Mouse (Mus musculus) intestine, postnatal 0 days (tissue): ENCODE results near the gene Ttll5. TPM values are rescaled to one million over a fixed set of nuclear protein-coding genes. Genes with fewer than 3 reads are reported as not detected.

Experiments used
- ATAC-seq: fragments of 200-750 bp; cut with Nextera tagmentation; 2 replicates; pipeline ENCODE4 v1.8.0; 2017; ENCODE audit warnings: mild to moderate bottlenecking, moderate TSS enrichment, moderate library complexity
- H3K27ac ChIP-seq: fragments of 300-500 bp; sonication (generic); 2 replicates; pipeline ENCODE4 v1.5.1; 2014; ENCODE audit warnings: mild to moderate bottlenecking, low read depth, low read length, moderate library complexity
- H3K27me3 ChIP-seq: fragments of 300-500 bp; sonication (generic); replicated peaks from 2 replicates; pipeline ENCODE4 v1.6.1; 2014; ENCODE audit warnings: low read length, mixed read lengths; ENCODE audit not compliant: control insufficient read depth, insufficient read depth
- H3K36me3 ChIP-seq: fragments of 300-500 bp; sonication (generic); 2 replicates; pipeline ENCODE4 v1.6.1; 2014; ENCODE audit warnings: mild to moderate bottlenecking, moderate library complexity; ENCODE audit not compliant: control insufficient read depth, insufficient read depth
- H3K4me1 ChIP-seq: fragments of 300-500 bp; sonication (generic); replicated peaks from 2 replicates; pipeline ENCODE4 v1.6.1; 2014; ENCODE audit warnings: antibody characterized with exemption, low read length, mixed read lengths; ENCODE audit not compliant: control insufficient read depth, insufficient read depth
- H3K4me2 ChIP-seq: fragments of 300-500 bp; sonication (generic); replicated peaks from 2 replicates; pipeline ENCODE4 v1.6.1; 2014; ENCODE audit warnings: low read depth, mild to moderate bottlenecking, moderate library complexity
- H3K4me3 ChIP-seq: fragments of 300-500 bp; sonication (generic); 2 replicates; pipeline ENCODE4 v1.5.1; 2014; ENCODE audit warnings: low read depth, low read length
- H3K9ac ChIP-seq: fragments of 300-500 bp; sonication (generic); 2 replicates; pipeline ENCODE4 v1.6.1; 2014; ENCODE audit warnings: mild to moderate bottlenecking, low read depth, low read length
- H3K9me3 ChIP-seq: fragments of 300-500 bp; sonication (generic); 2 replicates; pipeline ENCODE4 v1.6.1; 2016; ENCODE audit warnings: mixed run types; ENCODE audit not compliant: control insufficient read depth
- CTCF ChIP-seq: sonication (generic); IDR thresholded peaks from 2 replicates; pipeline ENCODE4 v1.5.1; 2016; ENCODE audit warnings: low read depth, mild to moderate bottlenecking, control low read depth, antibody characterized with exemption, moderate library complexity
- WGBS: fragments of 180-500 bp; shearing (Covaris S2); extraction: QIAGEN DNeasy Blood & Tissue Kit; methylation state at CpG from one replicate; pipeline ENCODE4 v1.1.7; 2014; 5-methylcytosine and 5-hydroxymethylcytosine counted together
- polyA plus RNA-seq: library from polyadenylated mRNA; unstranded; fragments of >200 nt; fragmentation: Nextera tagmentation; extraction: Ambion mirVana; gene quantifications from 2 replicates; pipeline ENCODE4 v1.2.1, GENCODE M21; 2015

The Ttll5 gene
- polyA plus RNA-seq, 1 experiment from 2014 or later: 3.3 TPM

DNA sequence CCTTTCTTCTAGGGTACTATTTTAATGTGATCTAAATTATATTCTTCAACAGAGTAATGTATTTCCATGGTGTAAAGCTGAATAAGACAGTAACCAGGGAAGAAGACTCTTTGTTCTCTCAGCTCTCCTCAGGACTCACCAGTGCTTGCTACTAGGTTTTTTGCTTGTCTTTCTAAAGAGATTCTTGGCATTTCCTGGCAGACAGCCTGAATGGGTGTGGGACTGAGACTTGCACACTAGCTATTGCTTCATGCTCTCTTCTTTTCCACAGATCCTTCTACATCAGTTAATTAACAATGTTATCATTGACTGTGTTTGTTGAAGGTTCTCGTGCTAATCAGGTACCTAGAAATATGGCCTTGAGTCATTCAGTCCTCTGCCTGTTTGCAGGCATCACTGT, 29.8 kb downstream of the Ttll5 start:
- no peak for ATAC-seq

DNA sequence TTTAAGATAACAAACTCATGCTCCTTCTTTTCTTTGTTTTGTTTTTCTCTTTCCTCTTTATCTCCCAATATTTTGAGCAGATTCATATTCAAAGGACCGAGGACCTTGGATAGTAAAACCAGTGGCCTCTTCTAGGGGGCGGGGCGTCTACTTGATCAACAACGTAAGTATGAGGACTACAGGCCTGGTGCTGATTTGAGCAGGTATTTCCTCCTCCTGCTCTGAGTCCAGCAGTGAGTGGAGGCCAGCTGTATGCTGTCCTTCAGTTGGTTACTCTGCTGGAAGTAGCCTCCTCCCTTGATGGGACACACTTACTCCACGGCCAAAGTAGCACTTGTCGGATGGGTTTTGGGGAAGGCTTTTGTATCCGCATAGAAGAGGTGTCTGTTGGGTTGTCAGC, 32.8 kb downstream of the Ttll5 start:
- no peak overlapping the region for H3K27ac ChIP-seq
- no peaks in the 10 kb centered on the region for H3K27me3 ChIP-seq
- no peak for ATAC-seq
- 75% methylated on average over 7 of the region's 7 CpGs for WGBS
- H3K9ac ChIP-seq: no peak overlapping the region
- H3K9me3 ChIP-seq: no peaks in the 10 kb centered on the region
- no peak for TF ChIP-seq CTCF
- no peak overlapping the region for H3K4me3 ChIP-seq
- no peaks in the 10 kb centered on the region for H3K4me1 ChIP-seq
- no peak overlapping the region for H3K4me2 ChIP-seq
- H3K36me3 ChIP-seq: peaks cover 5% of the 10 kb centered on the region

More for the DNA sequence above, 29.8 kb downstream of the Ttll5 start:
- no peak for TF ChIP-seq CTCF
- Histone ChIP-seq H3K4me2 (no peak overlapping the region), H3K27ac (no peak overlapping the region), H3K9me3 (no peaks in the 10 kb centered on the region), H3K4me1 (no peaks in the 10 kb centered on the region), H3K4me3 (no peak overlapping the region), H3K36me3 (peaks cover 8% of the 10 kb centered on the region), H3K27me3 (no peaks in the 10 kb centered on the region), H3K9ac (no peak overlapping the region)
- 22% methylated on average over 1 of the region's 1 CpGs for WGBS

- no peak for ATAC-seq
- Histone ChIP-seq H3K9ac (no peak overlapping the region), H3K27ac (no peak overlapping the region), H3K4me1 (no peaks in the 10 kb centered on the region), H3K4me3 (no peak overlapping the region), H3K27me3 (no peaks in the 10 kb centered on the region), H3K4me2 (no peak overlapping the region), H3K9me3 (no peaks in the 10 kb centered on the region), H3K36me3 (peaks cover 5% of the 10 kb centered on the region)
- no peak for TF ChIP-seq CTCF
- 55% methylated on average over 3 of the region's 3 CpGs for WGBS
Observed at GRCm38 (mm10) chr12:85859111-85859510, 34.7 kb downstream of the Ttll5 start.

GRCm38 (mm10) chr12:85859511-85860189, 35.2 kb downstream of the Ttll5 start:
- TF ChIP-seq CTCF: no peak
- no peaks in the 10 kb centered on the region for H3K27me3 ChIP-seq
- no peaks in the 10 kb centered on the region for H3K4me1 ChIP-seq
- H3K4me3 ChIP-seq: no peak overlapping the region
- no peaks in the 10 kb centered on the region for H3K9me3 ChIP-seq
- H3K4me2 ChIP-seq: no peak overlapping the region
- peaks cover 10% of the 10 kb centered on the region for H3K36me3 ChIP-seq
- ATAC-seq: no peak
- no peak overlapping the region for H3K27ac ChIP-seq
- no peak overlapping the region for H3K9ac ChIP-seq
- WGBS: 52% methylated on average over 3 of the region's 3 CpGs

- Histone ChIP-seq H3K4me3 (no peak overlapping the region), H3K4me2 (no peak overlapping the region), H3K36me3 (peaks cover 13% of the 10 kb centered on the region; the same call in 1 of the 2 replicates), H3K27me3 (no peaks in the 10 kb centered on the region), H3K4me1 (no peaks in the 10 kb centered on the region), H3K27ac (peak overlapping the region; percentile 28; the same call in 1 of the 2 replicates), H3K9ac (no peak overlapping the region), H3K9me3 (no peaks in the 10 kb centered on the region)
- no peak for ATAC-seq
- WGBS: 41% methylated on average over 2 of the region's 2 CpGs
- TF ChIP-seq CTCF: no peak
Observed at GRCm38 (mm10) chr12:85862514-85862913, 38.1 kb downstream of the Ttll5 start.

DNA sequence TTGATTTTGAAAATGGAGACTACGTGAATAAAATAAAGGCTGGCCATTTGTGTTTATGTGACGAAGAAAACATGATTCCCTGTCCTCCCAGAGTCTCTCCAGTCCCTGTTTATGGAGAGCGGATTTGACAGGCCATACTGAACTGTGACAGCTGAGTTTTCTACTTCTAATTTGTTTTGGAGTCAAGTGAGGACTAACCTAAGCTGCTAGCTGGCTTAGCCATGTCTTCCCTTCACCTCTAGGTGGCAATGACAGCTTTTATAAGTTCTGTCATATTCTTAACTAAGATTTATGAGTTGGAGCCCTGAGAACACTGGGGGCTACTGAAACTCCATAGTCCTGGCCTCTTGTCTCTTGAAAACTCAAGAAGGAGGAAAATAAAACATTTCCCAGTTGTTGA, 41.1 kb downstream of the Ttll5 start:
- H3K4me3 ChIP-seq: no peak overlapping the region
- WGBS: 83% methylated on average over 3 of the region's 3 CpGs

GRCm38 (mm10) chr12:85866624-85867023, 42.2 kb downstream of the Ttll5 start:
- Histone ChIP-seq H3K9ac (no peak overlapping the region), H3K4me2 (no peak overlapping the region), H3K9me3 (no peaks in the 10 kb centered on the region), H3K36me3 (0 out of 2 replicates have a peak, but pooled peaks cover 8% of the 10 kb centered on the region), H3K4me3 (no peak overlapping the region), H3K4me1 (no peaks in the 10 kb centered on the region), H3K27me3 (no peaks in the 10 kb centered on the region), H3K27ac (no peak overlapping the region)
- TF ChIP-seq CTCF: no peak
- 56% methylated on average over 4 of the region's 4 CpGs for WGBS
- ATAC-seq: peak; percentile 73

More for the DNA sequence above, 41.1 kb downstream of the Ttll5 start:
- H3K4me2 ChIP-seq: no peak overlapping the region
- no peaks in the 10 kb centered on the region for H3K27me3 ChIP-seq
- no peak overlapping the region for H3K9ac ChIP-seq
- no peak overlapping the region for H3K27ac ChIP-seq
- 0 out of 2 replicates have a peak, but pooled peaks cover 8% of the 10 kb centered on the region for H3K36me3 ChIP-seq
- TF ChIP-seq CTCF: peak; percentile 70
- H3K4me1 ChIP-seq: no peaks in the 10 kb centered on the region
- ATAC-seq: no peak
- no peaks in the 10 kb centered on the region for H3K9me3 ChIP-seq
